Mouse (Mus musculus) central nervous system, embryonic 18 days (tissue): ENCODE results near the gene Itpkb. TPM values are rescaled to one million over a fixed set of nuclear protein-coding genes. Genes with fewer than 3 reads are reported as not detected.

Experiments used
- polyA plus RNA-seq: library from polyadenylated mRNA; depleted of rRNA; stranded (reverse); fragments of >200 nt; gene quantifications from 2 replicates; pipeline ENCODE4 v1.2.3, GENCODE M21; 2012; rRNA removed

Itpkb gene
- polyA plus RNA-seq: 3.5 and 3.7 TPM in 2 replicates

GRCm38 (mm10) chr1:180330145-180330706 is at the start of gene Itpkb:
Gene Itpkb (plus strand): TSS chr1:180330485.

Other genes starting within 250 kb of the Itpkb start
- 4.5 and 6.1 TPM in 2 replicates for gene Coq8a, start 130.9 kb upstream of the Itpkb start, polyA plus RNA-seq
- gene Psen2, start 67.0 kb upstream of the Itpkb start, polyA plus RNA-seq: 28.1 and 29.3 TPM in 2 replicates
- gene Stum, start 153.0 kb downstream of the Itpkb start, polyA plus RNA-seq: 32.5 and 34.1 TPM in 2 replicates
- gene Parp1, start 238.4 kb downstream of the Itpkb start, polyA plus RNA-seq: 88.7 and 89.3 TPM in 2 replicates